Mouse (Mus musculus) megakaryocyte, embryonic 14.5 days (primary cell): ENCODE results near the gene Hes2.

Experiments used
- FLI1 ChIP-seq: IDR thresholded peaks from 2 replicates; pipeline ENCODE4 v1.6.1; 2012; ENCODE audit warnings: low read length, inconsistent platforms, mixed read lengths
- GATA1 ChIP-seq: IDR thresholded peaks from 3 replicates; pipeline ENCODE4 v1.6.1; 2012; ENCODE audit warnings: mixed read lengths, low read length, inconsistent platforms, borderline replicate concordance

DNA sequence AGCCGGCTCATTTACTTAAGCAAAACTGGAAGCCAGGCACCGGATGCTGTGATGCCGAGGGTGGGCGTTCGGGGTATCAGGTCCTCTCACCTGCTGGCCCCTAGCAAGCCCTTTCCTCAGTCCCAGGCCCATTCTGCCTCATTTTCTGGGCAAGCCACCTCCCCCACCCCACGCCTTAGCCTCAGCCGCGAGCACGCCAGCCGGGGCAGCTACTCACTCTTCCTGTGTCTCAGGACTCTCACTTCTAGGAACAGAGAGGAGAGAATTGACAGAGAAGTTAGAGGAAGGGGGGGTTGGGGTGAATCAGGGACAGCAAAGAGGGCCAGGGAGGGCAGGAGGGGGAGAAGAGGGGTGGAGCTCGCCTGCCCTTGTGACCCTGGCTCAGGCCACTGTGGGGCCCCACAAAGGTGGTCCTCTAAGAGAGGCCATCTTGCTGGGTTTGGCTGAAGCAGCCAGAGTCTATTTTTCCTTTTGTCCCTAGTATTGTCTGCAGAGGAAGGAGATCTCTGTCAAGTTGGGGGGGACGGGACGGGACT lies 29.2 kb upstream of the Hes2 start:
- no peak for TF ChIP-seq FLI1
- TF ChIP-seq GATA1 = no peak
